Mouse (Mus musculus) frontal cortex, postnatal 36 days (tissue): ENCODE measurements around the gene Bnc2.

Experiments
- DNase-seq, 2 experiments: peaks; one replicate each; pipeline ENCODE4 v3.0.0; 2022; ENCODE audit warnings: low spot score in 2 of 2

Gene Bnc2

DNA sequence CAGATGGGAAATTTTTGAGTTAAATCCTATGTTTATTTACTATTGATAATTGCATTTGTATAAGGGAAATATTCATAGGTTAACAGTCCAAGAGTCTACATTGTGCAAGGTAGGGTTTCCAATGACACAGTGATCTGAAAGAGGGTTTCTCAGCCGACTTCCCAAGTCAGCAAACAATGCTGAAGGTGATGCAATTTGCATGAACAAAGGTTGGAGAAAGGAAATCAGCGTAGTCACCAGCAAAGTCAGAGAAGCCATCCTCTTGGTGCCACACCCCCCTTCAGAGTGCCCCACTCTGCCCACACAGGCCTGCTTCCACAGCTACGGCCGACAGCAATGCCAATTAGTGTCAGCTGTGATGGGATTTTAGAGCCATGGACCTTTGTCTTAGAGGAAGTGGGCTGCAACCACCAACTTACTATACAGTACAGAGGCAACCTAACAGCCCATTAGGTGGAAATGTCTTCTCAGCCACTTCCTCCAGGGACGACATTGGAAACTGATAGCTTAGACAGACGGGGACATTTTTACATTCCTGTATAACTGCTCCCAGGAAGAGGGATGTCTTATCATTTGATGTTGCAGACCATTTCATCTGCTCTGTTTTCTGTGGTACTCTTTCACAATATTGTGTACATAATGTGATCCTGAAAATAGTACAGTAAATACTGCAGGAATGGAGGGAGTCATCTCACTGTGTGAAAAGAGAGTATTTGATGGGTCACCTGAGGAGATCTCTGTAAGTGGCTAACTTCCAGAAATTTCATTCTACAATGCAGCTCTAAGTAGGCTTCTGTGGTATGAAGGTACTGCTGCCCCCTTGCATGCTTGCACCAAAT lies 243.2 kb downstream of the Bnc2 start:
- no peak for DNase-seq

- no peak for DNase-seq
Observed at GRCm38 (mm10) chr4:84427955-84428354, 247.1 kb downstream of the Bnc2 start.

DNA sequence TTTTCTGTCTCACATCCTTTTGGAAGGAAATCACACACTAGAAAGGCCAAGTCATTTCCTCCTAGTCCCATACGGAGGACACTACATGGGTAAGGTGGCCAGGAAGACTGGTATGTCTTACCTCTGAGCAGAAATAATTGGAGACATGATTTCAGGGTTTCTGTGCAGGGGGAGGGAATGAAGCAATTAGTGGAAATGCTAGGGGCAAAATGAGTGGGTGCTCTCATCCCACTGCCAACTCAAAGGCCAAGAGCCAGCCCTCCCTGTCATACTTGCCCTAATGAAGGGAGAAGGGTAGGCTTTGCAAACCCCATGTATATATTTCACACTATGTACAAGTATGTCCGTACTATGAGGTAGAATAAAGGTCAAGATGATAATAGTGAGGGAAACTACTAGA lies 263.6 kb downstream of the Bnc2 start:
- no peak for DNase-seq

- no peak for DNase-seq
Observed at GRCm38 (mm10) chr4:84407328-84408028, 267.6 kb downstream of the Bnc2 start.

DNA sequence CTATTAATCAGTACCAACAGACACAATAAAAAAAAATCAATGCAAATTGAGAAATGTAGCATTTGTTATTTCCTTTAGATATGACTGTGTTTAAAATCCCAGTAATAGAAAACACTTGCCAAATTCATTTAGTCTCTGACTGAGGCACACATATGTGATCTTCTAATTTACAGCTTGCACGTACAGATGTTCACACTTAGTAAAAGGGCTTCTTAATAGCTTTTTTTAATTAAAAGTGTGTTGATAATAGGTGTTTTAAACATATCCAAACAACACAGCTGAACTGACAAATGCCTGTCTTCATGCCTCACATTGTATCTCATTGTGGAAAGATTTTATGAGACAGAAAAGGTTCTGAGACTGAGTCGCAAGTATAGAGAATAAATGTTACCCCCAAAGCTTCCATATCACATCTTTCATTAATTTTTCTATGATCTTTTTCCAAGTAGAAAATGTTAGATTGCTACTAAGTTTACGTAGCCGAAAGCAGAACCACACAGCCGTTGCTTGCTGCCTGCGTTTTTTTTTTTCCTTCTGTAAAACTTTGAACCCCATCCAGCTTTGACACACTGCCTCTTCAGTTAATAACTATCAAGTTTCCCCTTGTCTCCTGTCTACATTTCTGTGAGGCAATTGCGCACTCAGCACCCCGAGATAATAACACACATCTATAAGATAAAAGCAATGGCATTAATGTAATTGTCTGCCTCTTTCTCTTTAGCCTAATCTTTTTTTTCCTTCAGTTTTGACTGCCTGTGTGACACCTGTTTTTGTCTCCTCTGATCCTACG lies 271.5 kb downstream of the Bnc2 start:
- no peak for DNase-seq

DNA sequence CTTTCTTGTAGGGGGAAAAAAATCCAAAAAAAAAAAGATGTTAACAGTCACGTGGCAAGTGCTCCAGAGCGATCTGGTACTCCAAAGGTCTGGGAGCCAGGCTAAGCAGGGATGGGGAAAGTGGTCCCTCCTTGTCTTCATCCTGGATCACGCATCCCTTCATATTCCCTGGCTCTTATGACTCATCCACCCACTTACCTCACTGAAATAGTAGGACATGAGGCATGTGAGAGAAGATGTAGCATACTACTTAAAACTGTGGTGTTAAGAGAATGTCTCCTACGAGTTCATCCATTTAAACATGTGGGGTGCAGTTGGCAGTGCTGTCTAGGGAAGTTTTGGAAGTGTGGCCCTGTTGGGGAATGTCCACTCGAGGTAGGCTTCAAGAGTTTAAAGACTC lies 286.1 kb downstream of the Bnc2 start:
- DNase-seq = peak; percentile 9 to 46

- no peak for DNase-seq
Observed at GRCm38 (mm10) chr4:84385156-84385555, 289.9 kb downstream of the Bnc2 start.

- no peak for DNase-seq
Observed at GRCm38 (mm10) chr4:84379289-84379688, 295.8 kb downstream of the Bnc2 start.

GRCm38 (mm10) chr4:84377513-84377912 lies 297.6 kb downstream of the Bnc2 start:
- peak in 1 of 2 experiments; percentile 30 for DNase-seq

DNA sequence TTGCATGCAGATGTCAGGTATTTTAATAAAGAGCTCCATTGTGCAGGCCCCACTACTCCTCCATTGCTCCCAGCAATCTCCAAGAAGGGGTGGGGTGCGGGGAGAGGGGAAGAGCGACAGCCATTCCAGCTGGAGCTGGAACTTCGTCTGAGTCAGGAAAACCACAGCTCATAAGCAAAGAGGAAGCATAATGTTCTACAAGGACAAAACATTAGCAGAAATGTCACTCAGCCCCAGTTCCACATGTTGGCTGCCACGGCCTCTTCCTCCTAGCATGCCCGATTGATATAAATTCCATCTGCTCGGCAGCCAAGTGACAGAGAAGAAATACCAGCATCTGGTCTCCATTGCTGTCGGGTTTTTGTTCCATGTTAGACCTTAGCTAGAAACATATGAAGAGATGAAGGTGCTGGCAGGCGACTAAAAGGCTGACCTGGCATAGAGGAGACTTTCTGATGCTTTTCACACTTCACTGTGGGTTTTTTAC lies 312.7 kb downstream of the Bnc2 start:
- no peak for DNase-seq

DNA sequence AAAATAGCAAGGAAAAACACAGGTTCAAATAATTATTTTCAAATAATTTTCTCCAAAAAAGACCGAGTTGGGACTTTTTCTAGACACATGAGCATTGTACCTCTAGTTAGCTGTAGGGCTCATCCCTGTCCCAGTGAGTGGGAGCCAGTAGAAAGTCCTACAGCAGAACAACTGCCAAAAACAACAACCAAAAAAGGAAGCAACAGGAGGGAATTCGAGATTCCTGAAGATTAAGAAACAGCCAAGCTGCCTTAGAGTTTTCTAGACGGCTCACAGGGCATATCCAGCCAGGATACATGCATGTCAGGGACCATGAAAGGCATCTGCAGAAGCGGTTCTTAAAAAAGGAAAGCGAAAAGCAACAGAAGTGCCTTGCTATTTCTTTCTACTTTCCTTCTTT lies 313.9 kb downstream of the Bnc2 start:
- DNase-seq = no peak

GRCm38 (mm10) chr4:84359996-84360395 lies 315.1 kb downstream of the Bnc2 start:
- no peak for DNase-seq

- no peak for DNase-seq
Observed at GRCm38 (mm10) chr4:84358204-84358603, 316.9 kb downstream of the Bnc2 start.

DNA sequence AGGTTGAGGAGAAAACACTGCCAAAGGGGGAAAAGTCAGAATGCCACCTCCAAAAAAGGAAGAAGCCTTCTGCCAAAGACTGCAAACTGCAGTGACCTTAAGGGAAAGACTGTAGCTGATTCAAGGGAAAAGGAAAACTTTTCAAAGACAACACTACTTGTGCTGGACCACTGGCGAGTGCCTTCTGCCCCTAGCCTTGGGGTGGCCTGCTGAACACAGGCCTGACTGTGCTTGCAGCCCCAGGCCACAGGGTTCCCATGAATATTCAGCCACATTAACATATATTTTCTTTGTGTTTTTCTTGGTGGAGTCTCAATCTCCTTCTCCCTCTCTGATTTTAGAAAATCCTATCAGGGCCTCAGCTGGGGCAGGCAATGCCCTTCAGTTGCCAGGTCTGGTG lies 317.7 kb downstream of the Bnc2 start:
- DNase-seq = no peak

GRCm38 (mm10) chr4:84356468-84357153 lies 318.5 kb downstream of the Bnc2 start:
- no peak for DNase-seq

- no peak for DNase-seq
Observed at GRCm38 (mm10) chr4:84352656-84353055, 322.4 kb downstream of the Bnc2 start.

- no peak for DNase-seq
Observed at GRCm38 (mm10) chr4:84349536-84349935, 325.5 kb downstream of the Bnc2 start.

DNA sequence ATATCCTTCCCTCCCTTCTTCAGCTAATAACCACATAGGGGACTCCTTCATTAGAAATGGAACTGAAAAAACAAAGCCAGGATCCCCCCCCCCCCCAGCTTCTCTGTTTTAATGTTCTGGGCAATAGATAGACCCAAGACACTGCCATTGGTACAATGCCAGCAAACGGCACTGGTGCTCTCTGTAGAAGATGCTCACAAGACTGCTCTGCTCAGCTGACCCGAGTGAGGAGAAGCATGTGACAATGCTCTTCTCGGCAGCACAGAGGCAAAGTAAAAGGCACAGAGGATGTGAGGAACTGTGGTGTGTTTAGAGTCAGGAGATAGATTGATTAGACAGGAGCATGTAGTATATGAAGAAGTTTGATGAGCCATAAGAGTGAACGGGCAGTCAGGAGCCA lies 335.9 kb downstream of the Bnc2 start:
- no peak for DNase-seq

GRCm38 (mm10) chr4:84331995-84332394 lies 343.1 kb downstream of the Bnc2 start:
- no peak for DNase-seq

DNA sequence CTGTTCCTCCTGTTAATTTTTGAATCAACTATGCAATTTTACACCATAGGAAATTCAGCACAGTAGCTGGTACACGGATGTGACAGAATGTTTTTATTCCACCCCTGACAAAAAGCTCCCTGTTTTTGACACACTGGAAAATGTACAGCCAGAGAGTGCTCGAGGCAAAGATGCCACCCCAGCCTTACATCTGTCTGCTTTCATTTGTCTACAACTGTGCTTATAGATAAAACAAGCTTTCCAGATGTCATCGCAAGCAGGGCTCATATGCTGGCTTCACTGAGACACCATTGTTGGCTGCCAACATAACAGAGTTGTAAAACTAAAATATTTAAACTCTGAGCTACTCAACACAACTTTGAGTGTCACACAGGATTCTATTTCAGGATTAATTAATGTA lies 343.6 kb downstream of the Bnc2 start:
- no peak for DNase-seq

- no peak for DNase-seq
Observed at GRCm38 (mm10) chr4:84330509-84330908, 344.6 kb downstream of the Bnc2 start.

GRCm38 (mm10) chr4:84329651-84330050 lies 345.4 kb downstream of the Bnc2 start:
- DNase-seq = no peak
